Mouse (Mus musculus) megakaryocyte progenitor cell, adult 5-6 weeks (primary cell): Measurements from ENCODE around the gene Gpr176. TPM values are rescaled to one million over a fixed set of nuclear protein-coding genes. Genes with fewer than 3 reads are reported as not detected.

ENCODE experiments used
- ATAC-seq: replicated peaks from 2 replicates; pipeline ENCODE4 v1.8.0; 2016; ENCODE audit warnings: mild to moderate bottlenecking, moderate TSS enrichment, inconsistent platforms; ENCODE audit not compliant: poor library complexity
- total RNA-seq, 2 experiments: library from RNA; stranded (forward) in 1 of 2; stranded (reverse) in 1 of 2; fragments of 157-497, 149-512 nt in 1 of 2; fragments of 200-1000 nt in 1 of 2; gene quantifications; 2 replicates each; pipeline versions ENCODE4 v1.2.3 to v1.2.4; 2015 to 2017

The Gpr176 gene
- total RNA-seq, 2 experiments from 2014 or later, result not detected

GRCm38 (mm10) chr2:118248016-118248415 lies 125.2 kb downstream of the Gpr176 start:
- no peak for ATAC-seq

DNA sequence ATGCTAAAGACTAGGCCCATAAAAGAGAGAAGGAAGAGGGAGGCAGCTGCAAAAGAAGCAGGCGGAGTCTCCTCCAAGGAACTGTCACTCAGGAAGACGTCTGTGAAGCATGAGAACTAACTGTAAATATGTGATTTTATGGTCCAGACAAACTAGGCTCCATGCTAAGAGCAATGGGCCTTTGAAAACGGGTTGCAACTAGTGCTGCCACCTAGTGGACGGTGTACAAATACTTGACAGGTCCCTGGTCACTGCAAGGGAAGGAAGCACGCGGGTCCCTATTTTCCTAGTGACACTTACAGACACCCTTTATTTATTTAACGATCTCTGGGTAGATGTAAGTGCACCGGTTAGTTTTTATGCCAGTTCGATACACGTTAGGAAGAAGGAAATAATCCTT lies 127.3 kb downstream of the Gpr176 start:
- peak; percentile 89 for ATAC-seq

- no peak for ATAC-seq
These were observed 137.0 kb downstream of the Gpr176 start for GRCm38 (mm10) chr2:118236196-118236595.

- no peak for ATAC-seq
These were observed 137.6 kb downstream of the Gpr176 start for GRCm38 (mm10) chr2:118235614-118236013.

- ATAC-seq, result no peak
These were observed 142.7 kb downstream of the Gpr176 start for GRCm38 (mm10) chr2:118230544-118230943.

GRCm38 (mm10) chr2:118228486-118229079 lies 144.6 kb downstream of the Gpr176 start:
- no peak for ATAC-seq

Other genes with a start within 250 kb of the Gpr176 start
- not detected in 2 replicates for gene Fsip1, start 116.5 kb downstream of the Gpr176 start, total RNA-seq (2015)
- 0.88 and 1.2 TPM in 2 replicates for gene Fsip1, start 116.5 kb downstream of the Gpr176 start, total RNA-seq (2017)
- 14.1 and 19.8 TPM in 2 replicates for gene Eif2ak4, start 15.2 kb upstream of the Gpr176 start, total RNA-seq (2015)
- gene Eif2ak4, start 15.2 kb upstream of the Gpr176 start, total RNA-seq (2017), result 16.7 and 17.9 TPM in 2 replicates
- gene Srp14, start 106.3 kb upstream of the Gpr176 start, total RNA-seq (2015), result 166 and 168 TPM in 2 replicates
- 203 and 225 TPM in 2 replicates for gene Srp14, start 106.3 kb upstream of the Gpr176 start, total RNA-seq (2017)
- gene Bmf, start 176.3 kb upstream of the Gpr176 start, total RNA-seq (2015), result 0.20 and 0.56 TPM in 2 replicates
- 0.51 and 0.71 TPM in 2 replicates for gene Bmf, start 176.3 kb upstream of the Gpr176 start, total RNA-seq (2017)
- gene Bub1b, start 224.8 kb upstream of the Gpr176 start, total RNA-seq (2015), result 38.1 and 42.7 TPM in 2 replicates
- gene Bub1b, start 224.8 kb upstream of the Gpr176 start, total RNA-seq (2017), result 123 and 126 TPM in 2 replicates